Mouse (Mus musculus): Measurements from ENCODE around the gene Prdm1.

Gene Prdm1

GRCm38 (mm10) chr10:44528291-44529082, at the start of gene Prdm1:
Gene Prdm1, minus strand, starts transcription at chr10:44528501.
- peak; percentile 5 to 14 for DNase-seq

- DNase-seq, result no peak
These were observed 37.7 kb upstream of the Prdm1 start for GRCm38 (mm10) chr10:44565971-44566370.

GRCm38 (mm10) chr10:44565109-44565508, 36.8 kb upstream of the Prdm1 start:
- DNase-seq, result no peak

- no peak for DNase-seq
These were observed 28.5 kb upstream of the Prdm1 start for GRCm38 (mm10) chr10:44556845-44557244.

GRCm38 (mm10) chr10:44555317-44555716, 27.0 kb upstream of the Prdm1 start:
- no peak for DNase-seq

- DNase-seq, result no peak
These were observed 25.3 kb upstream of the Prdm1 start for GRCm38 (mm10) chr10:44553648-44554047.

- no peak for DNase-seq
These were observed 10.8 kb upstream of the Prdm1 start for GRCm38 (mm10) chr10:44539033-44539578.

GRCm38 (mm10) chr10:44538137-44538536, 9.8 kb upstream of the Prdm1 start:
- DNase-seq, result no peak

- DNase-seq, result peak in 1 of 2 experiments; percentile 7
These were observed 1.7 kb upstream of the Prdm1 start for GRCm38 (mm10) chr10:44530067-44530360.

GRCm38 (mm10) chr10:44529218-44530066, 1.1 kb upstream of the Prdm1 start:
- DNase-seq, result peak; percentile 85 to 90

- peak; percentile 6 to 12 for DNase-seq
These were observed 650 bp downstream of the Prdm1 start for GRCm38 (mm10) chr10:44527651-44528050.

- peak; percentile 50 to 57 for DNase-seq
These were observed 1.3 kb downstream of the Prdm1 start for GRCm38 (mm10) chr10:44526751-44527591.

GRCm38 (mm10) chr10:44520189-44520588, 8.1 kb downstream of the Prdm1 start:
- DNase-seq, result no peak

- no peak for DNase-seq
These were observed 9.7 kb downstream of the Prdm1 start for GRCm38 (mm10) chr10:44518631-44519030.

GRCm38 (mm10) chr10:44513108-44513507, 15.2 kb downstream of the Prdm1 start:
- DNase-seq, result no peak

- no peak for DNase-seq
These were observed 17.3 kb downstream of the Prdm1 start for GRCm38 (mm10) chr10:44511029-44511428.

- no peak for DNase-seq
These were observed 19.7 kb downstream of the Prdm1 start for GRCm38 (mm10) chr10:44508649-44509048.

- no peak for DNase-seq
These were observed 20.3 kb downstream of the Prdm1 start for GRCm38 (mm10) chr10:44507984-44508383.

- no peak for DNase-seq
These were observed 25.4 kb downstream of the Prdm1 start for GRCm38 (mm10) chr10:44502891-44503290.

- DNase-seq, result no peak
These were observed 28.3 kb downstream of the Prdm1 start for GRCm38 (mm10) chr10:44499897-44500519.

GRCm38 (mm10) chr10:44493818-44494492, 34.3 kb downstream of the Prdm1 start:
- no peak for DNase-seq
